Mouse (Mus musculus): ENCODE measurements around the gene Ppm1f.
"Not testable (repeated sequence)": the region's sequence is repeated elsewhere in the genome, so short reads cannot be mapped to it uniquely, and the experiment has no call there.

Ppm1f gene

DNA sequence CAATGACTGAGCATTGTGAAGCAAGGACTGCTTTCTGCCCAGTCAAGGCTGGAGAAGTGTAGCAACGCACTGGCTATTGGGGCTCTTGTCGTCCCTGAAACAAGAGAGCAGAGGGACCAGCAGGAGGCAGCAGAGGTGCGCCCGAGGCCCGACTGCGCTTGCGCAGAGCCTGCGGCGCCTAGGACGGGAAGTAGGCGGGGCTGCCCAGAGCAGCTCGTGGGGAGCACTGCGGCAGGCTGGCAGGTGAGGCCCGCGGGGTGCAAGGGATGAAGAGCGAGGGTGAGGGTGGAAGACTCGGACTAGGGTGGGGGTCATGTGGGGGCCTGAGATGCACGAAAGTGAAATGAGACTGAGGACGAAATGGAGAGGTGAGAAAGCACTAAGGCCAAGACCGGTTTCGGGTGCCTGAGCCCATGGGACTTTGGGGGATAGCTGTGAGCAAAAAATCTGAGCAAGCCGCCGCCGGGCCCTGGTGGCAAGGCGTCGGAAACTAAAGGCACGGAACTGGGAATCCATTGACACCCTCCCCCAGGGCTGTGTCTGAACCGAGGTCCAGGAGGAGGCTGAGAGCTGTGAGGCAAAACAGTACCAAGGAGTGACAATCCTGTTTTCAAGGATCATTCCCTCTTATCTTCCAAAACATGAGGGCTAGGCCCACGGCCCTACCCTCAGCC is at the start of gene Ppm1f:
TSS of gene Ppm1f (plus strand) at position 88 of the 674 bp plus-strand sequence.
- DNase-seq (ENCODE audit: low read depth, low spot score): peak; percentile 96

GRCm38 (mm10) chr16:16849196-16849595 is 47.1 kb upstream of the Ppm1f start:
- DNase-seq (ENCODE audit: low read depth, low spot score): no peak

DNA sequence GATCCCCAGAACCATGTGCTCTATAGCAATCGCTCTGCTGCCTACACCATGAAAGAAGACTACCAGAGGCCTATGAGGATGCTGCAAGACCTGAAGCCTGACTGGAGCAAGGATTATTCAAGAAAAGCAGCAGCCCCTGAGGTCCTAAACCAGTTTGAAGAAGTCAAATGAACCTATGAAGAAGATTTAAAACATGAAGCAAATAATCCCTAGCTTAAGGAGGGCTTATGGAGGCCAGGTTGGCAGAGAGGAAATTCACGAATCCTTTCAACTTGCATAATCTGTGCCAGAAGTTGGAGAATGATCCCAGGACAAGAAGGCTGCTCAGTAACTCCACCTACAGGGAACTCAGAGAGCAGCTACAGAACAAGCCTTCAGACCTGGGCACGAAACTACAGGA is 43.9 kb upstream of the Ppm1f start:
- no peak for DNase-seq (ENCODE audit: low read depth, low spot score)

DNA sequence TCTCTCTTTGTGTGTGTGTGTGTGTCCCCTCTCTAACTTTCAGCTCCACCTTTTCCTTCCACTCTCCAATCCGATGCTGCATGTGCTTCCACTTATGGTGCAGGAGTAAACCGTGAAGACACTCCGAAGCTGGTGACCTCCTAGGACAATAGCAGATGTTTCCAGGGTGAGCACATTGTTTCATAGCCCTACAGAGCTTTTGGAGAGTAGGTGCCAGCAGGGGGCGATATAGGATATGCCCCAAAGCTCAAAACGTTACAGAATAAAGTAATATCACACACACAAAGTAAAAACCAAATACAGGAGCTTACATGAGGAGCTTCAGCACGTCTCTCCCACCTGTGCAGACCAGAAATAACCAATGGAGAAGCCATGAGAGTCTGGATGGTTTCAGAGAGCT is 41.4 kb upstream of the Ppm1f start:
- DNase-seq (ENCODE audit: low read depth, low spot score): peak; percentile 45

DNA sequence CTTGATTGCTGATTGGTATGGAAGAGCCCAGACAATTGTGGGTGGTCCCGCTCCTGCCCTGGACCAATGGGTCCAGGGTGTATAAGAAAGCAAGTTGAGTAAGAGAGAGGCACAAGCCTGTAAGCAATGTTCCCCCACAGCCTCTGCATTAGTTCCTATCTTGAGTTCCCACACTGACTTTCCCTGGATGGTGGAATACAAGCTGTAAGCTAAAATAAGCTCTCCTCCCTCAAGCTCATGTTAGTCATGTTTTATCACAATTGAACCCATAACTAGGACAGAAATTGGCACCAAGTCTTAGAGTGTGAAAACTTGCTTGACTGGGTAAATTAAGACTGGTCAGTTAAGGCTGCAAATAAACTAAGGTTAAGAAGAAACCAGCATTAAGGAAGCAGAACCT is 40.7 kb upstream of the Ppm1f start:
- DNase-seq (ENCODE audit: low read depth, low spot score): no peak

GRCm38 (mm10) chr16:16856054-16856453 is 40.2 kb upstream of the Ppm1f start:
- not testable (repeated sequence) for DNase-seq (ENCODE audit: low read depth, low spot score)

GRCm38 (mm10) chr16:16856731-16857476 is 39.4 kb upstream of the Ppm1f start:
- DNase-seq (ENCODE audit: low read depth, low spot score): no peak

GRCm38 (mm10) chr16:16862288-16862687 is 34.0 kb upstream of the Ppm1f start:
- DNase-seq (ENCODE audit: low read depth, low spot score): no peak

DNA sequence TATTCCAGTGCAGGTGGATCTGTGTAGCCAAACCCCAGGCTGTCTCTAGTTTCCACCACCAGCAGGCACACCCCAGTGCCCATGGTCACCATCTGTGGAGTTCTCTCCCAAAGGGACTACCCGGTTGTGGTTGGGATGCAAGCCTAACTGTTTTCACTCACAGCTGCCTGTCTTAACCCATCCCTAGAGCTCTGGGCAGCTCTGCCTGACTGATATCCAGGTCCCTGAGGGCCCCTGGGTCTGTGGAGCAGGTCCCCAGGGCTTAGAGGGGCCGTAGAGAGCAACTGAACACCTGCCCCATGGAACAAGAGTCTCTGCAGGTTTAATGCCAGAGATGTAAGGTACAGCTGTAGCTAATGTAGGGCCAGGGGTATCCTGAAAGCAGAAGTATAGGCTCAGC is 32.3 kb upstream of the Ppm1f start, which contains the start of gene Igll1:
TSS of gene Igll1 (minus strand) at position 8 of the 400 bp plus-strand sequence.
- DNase-seq (ENCODE audit: low read depth, low spot score): no peak

- DNase-seq (ENCODE audit: low read depth, low spot score): no peak
Observed at GRCm38 (mm10) chr16:16865217-16865616, 31.1 kb upstream of the Ppm1f start.

DNA sequence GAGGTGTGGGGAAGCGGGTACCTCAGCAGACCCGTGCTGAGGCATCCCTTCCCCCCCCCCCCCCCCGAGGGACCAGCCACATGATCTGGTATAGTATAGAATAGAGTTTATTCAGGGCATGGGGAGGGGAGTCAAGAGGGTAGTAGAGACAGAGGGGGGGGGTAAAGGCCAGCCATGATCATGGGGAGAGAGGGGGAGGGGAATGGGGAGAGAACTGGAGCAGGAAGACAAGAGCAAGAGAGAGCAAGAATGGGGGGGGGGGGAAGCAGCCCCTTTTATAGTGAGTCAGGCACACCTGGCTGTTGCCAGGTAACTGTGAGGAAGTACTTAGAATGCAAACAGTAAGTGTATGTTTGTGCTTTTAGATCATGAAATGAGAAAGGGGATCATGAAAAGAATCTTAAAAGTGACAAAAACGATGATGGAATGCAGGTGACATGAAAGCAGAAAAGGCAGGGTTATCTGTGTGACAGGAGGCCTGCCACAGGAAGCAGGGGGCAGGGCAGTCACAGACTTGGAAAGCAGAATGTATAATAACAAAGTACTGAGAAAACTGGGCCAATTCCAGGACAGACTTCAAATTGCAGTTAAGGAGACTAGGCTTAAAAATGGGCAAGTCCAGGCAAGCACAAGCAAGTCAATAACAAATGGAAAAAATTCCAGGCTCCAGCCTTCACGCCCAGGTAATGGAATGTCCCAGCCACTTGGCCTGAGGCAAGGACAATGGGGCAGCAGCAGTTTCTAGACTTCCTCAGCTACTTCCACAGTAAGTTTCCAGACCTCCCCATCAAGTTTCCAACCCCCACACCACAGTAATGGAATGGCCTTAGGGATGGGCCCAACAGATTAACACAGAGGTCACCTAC is 30.3 kb upstream of the Ppm1f start:
- DNase-seq (ENCODE audit: low read depth, low spot score): peak; percentile 2

DNA sequence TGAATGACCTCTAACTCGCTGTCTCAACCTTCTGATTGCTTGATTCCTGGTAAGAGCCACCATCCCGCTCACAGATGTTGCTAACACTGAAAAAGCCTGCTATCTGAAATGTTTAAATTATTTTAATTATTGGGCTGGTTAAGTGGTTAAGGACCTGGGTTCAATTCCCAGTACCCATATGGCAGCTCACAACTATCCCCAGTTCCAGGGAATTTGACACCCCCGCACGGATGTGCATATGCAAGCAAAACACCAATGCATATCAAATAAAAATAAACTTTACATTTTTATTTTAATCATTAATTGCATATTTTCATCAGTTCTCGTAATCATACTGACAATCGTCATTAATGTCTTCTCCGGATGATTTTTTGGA is 26.0 kb upstream of the Ppm1f start:
- DNase-seq (ENCODE audit: low read depth, low spot score): no peak

DNA sequence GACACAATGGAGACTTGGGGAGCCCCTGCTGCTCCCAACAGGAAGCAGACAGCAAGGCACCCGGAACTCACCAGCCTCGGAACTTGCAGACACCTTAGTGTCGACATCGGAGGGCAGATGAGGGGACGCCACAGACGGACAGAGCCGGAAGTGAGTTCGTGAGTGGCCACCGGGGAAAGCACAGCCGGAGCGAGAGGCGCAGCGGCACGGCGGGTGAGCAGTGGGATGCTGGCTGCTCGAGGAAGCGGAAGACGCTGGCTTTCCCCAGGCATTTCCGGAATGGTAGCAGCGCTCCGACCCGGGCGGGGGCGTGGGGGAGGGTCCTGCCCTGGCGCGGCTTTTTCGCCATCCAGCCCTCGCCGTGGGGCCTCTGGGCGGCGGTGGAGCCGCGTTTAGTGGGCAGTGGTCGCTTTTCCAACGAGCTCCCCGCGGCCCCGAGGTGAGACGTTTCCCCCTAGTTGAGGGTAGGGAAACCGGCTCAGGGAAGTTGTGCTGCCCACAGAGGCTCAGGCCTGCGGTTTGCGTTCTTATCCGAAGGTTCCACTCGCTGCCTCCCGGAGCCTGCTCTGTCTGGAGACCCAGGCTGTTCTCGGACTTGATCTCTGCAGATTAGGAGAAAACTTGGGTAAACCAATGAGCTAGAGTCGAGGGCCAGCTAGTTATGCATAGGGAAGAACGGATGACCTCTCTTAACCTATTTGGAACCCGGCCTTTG is 25.5 kb upstream of the Ppm1f start, which contains the start of the genes Top3b and Vpreb1:
TSS of gene Top3b (plus strand) at position 120 of the 715 bp plus-strand sequence.
TSS of gene Vpreb1 (minus strand) at position 227 of the 715 bp plus-strand sequence.
- peak; percentile 97 for DNase-seq (ENCODE audit: low read depth, low spot score)

GRCm38 (mm10) chr16:16879025-16879424 is 17.2 kb upstream of the Ppm1f start:
- no peak for DNase-seq (ENCODE audit: low read depth, low spot score)

DNA sequence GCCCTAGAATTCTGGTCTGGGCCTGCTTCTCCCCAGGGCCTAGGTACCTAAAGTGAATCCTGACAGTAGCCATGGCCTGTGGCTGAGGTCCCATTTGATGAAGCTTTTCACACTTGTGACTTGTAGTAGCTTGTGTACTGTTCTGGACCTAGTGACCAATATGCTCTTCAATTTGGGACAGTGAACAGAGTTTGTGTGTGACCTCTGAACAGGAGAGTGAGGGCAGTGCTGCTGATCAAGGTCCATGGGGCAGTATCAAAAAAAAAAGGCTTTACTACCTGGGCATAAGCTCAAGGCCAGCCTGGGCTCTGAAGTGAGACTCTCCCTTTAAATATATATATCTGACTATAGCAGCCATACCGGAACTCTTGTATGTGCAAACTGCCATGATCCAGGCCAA is 7.9 kb upstream of the Ppm1f start:
- no peak for DNase-seq (ENCODE audit: low read depth, low spot score)

DNA sequence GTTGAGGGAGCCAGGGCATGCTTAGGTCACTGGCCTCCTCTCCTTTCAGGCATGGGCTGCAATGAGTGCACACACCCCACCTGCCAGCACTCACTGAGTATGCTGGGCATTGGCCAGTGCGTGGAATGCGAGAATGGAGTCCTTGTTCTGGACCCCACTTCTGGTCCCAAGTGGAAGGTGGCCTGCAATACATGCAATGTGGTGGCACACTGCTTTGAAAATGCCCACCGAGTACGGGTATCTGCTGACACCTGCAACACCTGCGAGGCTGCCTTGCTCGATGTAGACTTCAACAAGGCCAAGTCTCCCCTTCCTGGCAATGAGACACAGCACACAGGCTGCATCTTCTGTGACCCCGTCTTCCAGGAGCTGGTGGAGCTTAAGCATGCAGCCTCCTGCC is 3.9 kb upstream of the Ppm1f start:
- no peak for DNase-seq (ENCODE audit: low read depth, low spot score)

GRCm38 (mm10) chr16:16896015-16896381 is 271 bp upstream of the Ppm1f start:
- peak; percentile 3 for DNase-seq (ENCODE audit: low read depth, low spot score)

DNA sequence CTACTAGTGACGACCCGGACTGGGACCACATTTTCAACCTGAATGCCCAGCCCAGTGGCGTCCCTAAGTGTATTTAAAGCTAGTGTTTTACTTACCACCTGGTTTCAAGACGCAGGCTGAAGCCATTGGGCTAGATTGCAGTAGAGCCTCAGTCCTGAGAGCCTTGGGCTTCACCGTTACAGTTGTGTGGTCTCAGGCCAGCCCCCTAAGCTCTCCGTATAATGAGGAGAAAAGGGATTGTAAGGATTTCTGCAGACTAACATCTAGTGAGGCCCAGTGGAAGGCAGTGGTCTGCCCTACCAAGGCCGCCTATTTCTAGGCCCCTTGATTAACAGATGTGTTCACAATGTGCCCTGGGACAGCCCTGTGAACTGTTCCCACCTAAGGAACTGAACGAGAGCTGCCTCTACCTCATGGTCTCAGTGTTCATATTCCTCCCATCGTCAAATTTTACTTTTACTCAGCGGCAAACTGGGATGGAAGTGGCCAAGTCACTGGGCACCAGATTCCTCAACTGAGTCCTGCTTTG is 851 bp downstream of the Ppm1f start:
- DNase-seq (ENCODE audit: low read depth, low spot score): peak; percentile 6

- no peak for DNase-seq (ENCODE audit: low read depth, low spot score)
Observed at GRCm38 (mm10) chr16:16902329-16902728, 6.1 kb downstream of the Ppm1f start.

DNA sequence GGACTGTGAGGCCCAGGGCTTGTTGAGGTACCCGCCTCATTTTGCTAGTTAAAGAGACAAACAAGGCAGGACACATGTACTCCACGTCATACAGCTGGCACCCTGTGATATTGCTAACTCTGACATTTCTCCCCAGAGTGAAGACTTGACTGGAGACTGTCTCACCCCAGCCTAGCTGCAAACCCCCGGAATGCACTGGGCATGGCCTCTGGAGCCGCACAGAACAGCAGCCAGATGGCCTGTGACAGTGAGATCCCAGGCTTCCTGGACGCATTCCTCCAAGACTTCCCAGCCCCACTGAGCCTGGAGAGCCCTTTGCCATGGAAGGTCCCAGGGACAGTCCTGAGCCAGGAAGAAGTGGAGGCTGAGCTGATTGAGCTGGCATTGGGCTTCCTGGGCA is 6.9 kb downstream of the Ppm1f start:
- no peak for DNase-seq (ENCODE audit: low read depth, low spot score)

DNA sequence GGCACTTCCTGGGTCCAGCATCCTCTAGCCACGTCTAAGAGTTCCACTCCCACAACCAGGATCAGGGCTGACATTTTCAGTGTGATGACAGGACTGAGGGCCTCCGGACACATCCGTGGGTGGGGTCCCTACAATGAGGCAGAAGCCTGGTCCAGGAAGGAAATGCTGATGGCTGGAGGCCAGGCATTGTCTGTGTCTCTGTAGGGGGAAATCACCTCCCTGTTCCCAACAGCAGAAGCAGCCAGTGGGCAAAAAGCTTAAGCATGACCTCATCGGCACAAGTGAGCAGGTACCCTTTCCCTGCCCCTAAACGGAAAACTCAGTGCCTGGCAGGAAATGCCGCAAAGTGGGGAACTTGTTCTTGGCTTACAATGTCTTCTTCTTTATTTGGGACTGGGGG is 11.5 kb downstream of the Ppm1f start:
- peak; percentile 12 for DNase-seq (ENCODE audit: low read depth, low spot score)
